Mouse (Mus musculus): ENCODE data around the gene Aurkb. TPM values are rescaled to one million over a fixed set of nuclear protein-coding genes. Genes with fewer than 3 reads are reported as not detected.

Aurkb gene
- total and polyA plus RNA-seq, 3 experiments: 120 to 170 (median 159) TPM

GRCm38 (mm10) chr11:69095511-69096231 is 50.2 kb downstream of the Aurkb start (continued):
- TF ChIP-seq GABPA (IDR thresholded peaks at IDR 0.05; ENCODE audit: low read depth, low read length) (no peak), ZMIZ1 (IDR thresholded peaks at IDR 0.05; ENCODE audit: low read depth, low read length) (peak; percentile 44; the same call in 1 of the 2 replicates), MAFK (IDR thresholded peaks at IDR 0.05; ENCODE audit: borderline replicate concordance, low read depth, low read length) (no peak), CHD2 (IDR thresholded peaks at IDR 0.05; ENCODE audit: low read length) (no peak)

GRCm38 (mm10) chr11:69096360-69096986 is 51.0 kb downstream of the Aurkb start:
- peaks cover 17 to 21% of the 10 kb centered on the region in 2 experiments for H3K4me1 ChIP-seq (ENCODE audit: control insufficient read depth in 1 of 2, insufficient read depth in 2 of 2, low read length in 2 of 2)
- no peaks in the 10 kb centered on the region for H3K9me3 ChIP-seq (replicated peaks; ENCODE audit: insufficient read depth, low read length)
- H3K4me3 ChIP-seq (ENCODE audit: control insufficient read depth in 1 of 2, insufficient read depth in 1 of 2, low read depth in 2 of 2, low read length in 2 of 2): peak overlapping the region; percentile 54 to 61
- H3K9ac ChIP-seq (ENCODE audit: control insufficient read depth, low read depth, low read length, poor library complexity, severe bottlenecking): peak overlapping the region; percentile 72
- H3K79me2 ChIP-seq (ENCODE audit: control insufficient read depth, insufficient read depth, low read length, poor library complexity): peaks cover 17% of the 10 kb centered on the region
- TF ChIP-seq RCOR1 (IDR thresholded peaks at IDR 0.05; ENCODE audit: low read depth, low read length): no peak
- no peak for TF ChIP-seq GATA1 (IDR thresholded peaks at IDR 0.05; ENCODE audit: low read depth, low read length)
- TF ChIP-seq POLR2AphosphoS2 (IDR thresholded peaks at IDR 0.05; ENCODE audit: low read length): no peak
- TF ChIP-seq NRF1 (IDR thresholded peaks at IDR 0.05; ENCODE audit: insufficient read depth, low read depth, low read length, poor library complexity, severe bottlenecking): no peak
- no peak for TF ChIP-seq E2F4 (IDR thresholded peaks at IDR 0.05; ENCODE audit: borderline replicate concordance, low read depth, low read length)
- TF ChIP-seq ZNF384 (IDR thresholded peaks at IDR 0.05; ENCODE audit: low read depth, low read length): peak; percentile 70
- no peak for TF ChIP-seq UBTF (IDR thresholded peaks at IDR 0.05; ENCODE audit: borderline replicate concordance, insufficient read depth, low read depth, low read length)
- peak; percentile 78; the same call in 1 of the 2 replicates for TF ChIP-seq MYB (IDR thresholded peaks at IDR 0.05; ENCODE audit: low read depth, low read length)
- TF ChIP-seq SMC3 (IDR thresholded peaks at IDR 0.05; ENCODE audit: low read depth, low read length): no peak
- TF ChIP-seq CTCF (IDR thresholded peaks at IDR 0.05 in 2 of 3, conservative IDR thresholded peaks at IDR 0.05 in 1 of 3; ENCODE audit: control insufficient read depth in 1 of 3, insufficient read depth in 1 of 3, low read depth in 2 of 3, low read length in 3 of 3, poor library complexity in 1 of 3, severe bottlenecking in 1 of 3): no peak
- no peak for TF ChIP-seq GABPA (IDR thresholded peaks at IDR 0.05; ENCODE audit: low read depth, low read length)
- no peak for TF ChIP-seq ETS1 (IDR thresholded peaks at IDR 0.05; ENCODE audit: low read depth, low read length)
- TF ChIP-seq ZC3H11A (IDR thresholded peaks at IDR 0.05; ENCODE audit: low read depth, low read length): no peak
- no peak for TF ChIP-seq MEF2A (IDR thresholded peaks at IDR 0.05; ENCODE audit: extremely low read depth, insufficient replicate concordance, low read depth, low read length, poor library complexity, severe bottlenecking)
- no peak for TF ChIP-seq KAT2A (conservative IDR thresholded peaks at IDR 0.05; ENCODE audit: low read depth, low read length)
- no peak for TF ChIP-seq CHD2 (IDR thresholded peaks at IDR 0.05; ENCODE audit: low read length)
- DNase-seq (ENCODE audit: low read depth, low spot score): no peak
- H3K36me3 ChIP-seq (ENCODE audit: control insufficient read depth in 1 of 2, insufficient read depth in 2 of 2, low read length in 2 of 2): peaks cover 3 to 13% of the 10 kb centered on the region in 2 experiments
- H3K27ac ChIP-seq (ENCODE audit: control insufficient read depth, low read depth, low read length): peak overlapping the region; percentile 88
- no peaks in the 10 kb centered on the region for H3K27me3 ChIP-seq (ENCODE audit: control insufficient read depth in 1 of 2, insufficient read depth in 2 of 2, low read length in 2 of 2)

Measured in MEL (cell line).